Mouse (Mus musculus): ENCODE measurements around the gene Ccdc188. TPM values are rescaled to one million over a fixed set of nuclear protein-coding genes. Genes with fewer than 3 reads are reported as not detected.
"Not testable (repeated sequence)": the region's sequence is repeated elsewhere in the genome, so short reads cannot be mapped to it uniquely, and the experiment has no call there.

Ccdc188 gene
- not detected for total RNA-seq (2021)
- long read RNA-seq, experiment 1, result 0 reads
- long read RNA-seq, experiment 2, result 0 reads

DNA sequence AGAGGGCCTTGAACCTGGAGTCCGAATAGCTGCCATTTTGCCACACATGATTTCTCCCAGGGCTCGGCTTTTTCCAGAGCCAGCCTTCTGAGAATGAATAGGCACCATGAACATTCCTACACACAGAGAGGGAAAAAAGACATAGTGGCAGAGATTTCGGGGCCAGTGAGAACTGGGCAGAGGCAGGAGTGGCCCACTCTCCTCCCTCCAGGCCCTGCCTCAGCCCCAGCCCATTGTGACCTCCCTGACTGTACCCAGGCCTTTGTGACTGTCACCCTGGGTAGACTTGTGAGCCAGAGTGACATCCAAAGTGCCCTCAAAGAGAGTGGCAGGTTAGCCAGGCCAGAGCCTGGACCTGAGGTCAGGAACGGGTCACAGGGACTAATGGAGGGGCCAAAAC is at the start of gene Ccdc188:
Gene Ccdc188, plus strand, starts transcription at position 301 of the 400 bp plus-strand sequence.
- DNase-seq, result no peak

DNA sequence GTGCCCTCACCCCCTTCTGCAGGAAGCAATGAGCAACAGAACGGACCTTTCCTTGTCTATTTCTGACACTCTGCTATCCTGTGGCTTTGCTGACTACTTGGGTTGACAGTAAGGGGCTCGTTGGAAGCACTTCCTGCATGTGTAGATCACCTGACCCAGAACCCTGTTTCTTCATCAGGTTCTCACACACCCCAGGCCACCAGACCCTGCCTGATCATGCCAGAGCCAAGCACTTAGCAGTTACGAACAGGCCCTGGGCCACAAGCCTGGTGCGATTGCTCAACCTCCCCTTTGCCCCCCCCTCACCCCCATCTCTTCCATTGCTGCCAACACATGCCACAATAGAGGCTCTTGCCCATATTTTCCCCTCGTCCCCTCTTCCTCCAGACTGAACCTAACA is 48.5 kb upstream of the Ccdc188 start:
- no peak for DNase-seq

DNA sequence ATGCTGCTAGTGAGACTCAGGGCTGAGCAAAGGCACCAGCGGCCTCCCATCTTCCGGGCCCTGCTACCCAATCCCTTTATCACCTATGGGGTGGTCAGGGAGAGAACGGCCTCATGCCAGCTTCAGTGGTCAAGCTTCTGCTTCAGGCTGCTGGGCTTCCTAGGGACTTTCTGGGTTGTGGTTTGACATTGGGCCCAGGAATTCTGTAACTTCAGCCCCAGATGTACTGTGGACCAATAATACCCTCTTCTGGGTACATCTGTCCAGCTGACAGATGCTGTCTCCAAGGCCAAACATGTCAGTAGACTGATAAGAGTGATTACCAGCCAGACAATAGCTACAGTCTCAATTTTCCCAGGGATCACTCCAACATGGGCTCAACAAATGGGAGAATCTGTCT is 47.9 kb upstream of the Ccdc188 start:
- DNase-seq, result no peak

DNA sequence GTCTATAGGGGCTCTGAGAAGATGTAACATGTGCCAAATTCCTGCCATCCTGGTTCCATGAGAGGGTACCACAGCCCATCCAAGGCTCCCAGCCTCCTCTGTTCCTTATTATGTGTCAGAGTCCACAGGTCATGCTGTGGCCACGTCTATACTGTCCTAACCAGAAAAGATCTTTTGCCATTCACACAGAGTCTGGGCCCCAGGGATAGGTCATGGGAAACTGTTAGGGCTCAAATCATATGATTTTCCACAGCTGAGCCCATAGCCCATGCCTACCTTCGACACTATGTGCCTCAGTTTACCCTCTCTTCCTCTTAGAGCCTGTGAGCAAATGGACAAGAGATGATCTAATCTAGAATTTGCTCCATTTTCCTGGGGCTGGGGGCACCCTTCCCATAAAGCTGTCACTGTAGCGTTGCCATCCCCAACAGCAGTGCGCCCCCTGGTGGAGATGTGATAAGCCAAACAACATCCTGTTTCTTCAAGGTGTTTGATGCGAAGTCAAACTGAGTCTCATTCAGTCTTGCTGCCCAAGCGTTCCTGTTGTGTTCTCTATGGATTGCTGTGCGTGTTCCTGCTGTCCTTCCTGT is 45.3 kb upstream of the Ccdc188 start:
- DNase-seq, result peak; percentile 93

- no peak for DNase-seq
Measured at GRCm38 (mm10) chr16:18173231-18173630, 44.4 kb upstream of the Ccdc188 start.

DNA sequence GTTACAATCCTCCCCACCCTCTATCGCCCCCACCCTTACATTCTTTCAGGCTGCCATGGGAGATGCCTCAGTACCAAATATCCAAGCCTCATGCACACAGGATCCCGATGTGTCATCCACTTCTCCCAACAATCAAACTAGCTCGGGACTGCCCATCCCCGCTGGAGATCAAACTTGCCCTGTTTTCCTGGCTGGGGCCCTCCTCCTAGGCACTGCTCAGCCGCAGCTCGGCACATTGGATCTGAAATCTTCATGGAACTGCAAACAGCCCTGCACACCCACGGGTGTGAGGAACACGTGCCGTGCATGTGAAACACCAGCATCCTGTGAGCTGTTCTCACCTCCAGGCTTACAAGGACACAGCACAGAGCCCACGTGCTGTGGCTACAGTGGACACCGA is 43.9 kb upstream of the Ccdc188 start:
- DNase-seq, result no peak

DNA sequence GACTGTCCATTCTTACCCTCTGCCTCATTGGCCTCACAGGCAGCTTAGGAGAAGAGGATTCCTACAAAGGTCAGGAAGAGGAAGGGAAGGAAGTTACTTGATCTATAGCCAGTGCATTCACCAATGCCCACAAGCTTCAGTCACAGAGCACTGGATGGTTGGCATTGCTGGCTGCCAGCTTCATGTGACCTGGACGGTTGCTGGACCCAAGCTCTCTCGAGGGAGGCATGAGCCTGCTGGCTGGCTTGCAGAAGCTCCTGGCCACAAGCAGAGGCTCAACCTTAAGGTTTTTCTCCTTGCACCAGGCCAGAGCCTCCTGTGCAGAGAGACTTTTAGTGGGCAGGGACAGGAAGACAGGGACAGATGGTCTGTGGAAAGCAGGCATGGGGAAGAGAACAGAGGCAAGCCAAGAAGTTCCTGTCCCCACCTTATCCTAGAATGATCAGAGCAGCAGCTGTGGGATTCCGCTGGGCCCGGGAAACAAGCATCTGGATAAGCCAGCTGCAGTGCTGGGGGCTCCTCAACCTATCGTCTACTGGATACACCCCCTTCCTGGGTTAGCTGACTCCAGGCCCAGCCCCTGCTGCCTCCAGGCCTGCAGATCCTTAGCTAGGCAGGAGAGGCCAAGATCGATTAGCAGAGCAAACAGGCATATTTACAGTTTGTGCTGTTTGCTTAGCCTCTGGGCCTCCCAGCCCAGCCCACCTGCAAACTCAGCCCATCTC is 41.7 kb upstream of the Ccdc188 start:
- no peak for DNase-seq

- no peak for DNase-seq
Measured at GRCm38 (mm10) chr16:18176758-18177157, 40.9 kb upstream of the Ccdc188 start.

- no peak for DNase-seq
Measured at GRCm38 (mm10) chr16:18179591-18179990, 38.1 kb upstream of the Ccdc188 start.

DNA sequence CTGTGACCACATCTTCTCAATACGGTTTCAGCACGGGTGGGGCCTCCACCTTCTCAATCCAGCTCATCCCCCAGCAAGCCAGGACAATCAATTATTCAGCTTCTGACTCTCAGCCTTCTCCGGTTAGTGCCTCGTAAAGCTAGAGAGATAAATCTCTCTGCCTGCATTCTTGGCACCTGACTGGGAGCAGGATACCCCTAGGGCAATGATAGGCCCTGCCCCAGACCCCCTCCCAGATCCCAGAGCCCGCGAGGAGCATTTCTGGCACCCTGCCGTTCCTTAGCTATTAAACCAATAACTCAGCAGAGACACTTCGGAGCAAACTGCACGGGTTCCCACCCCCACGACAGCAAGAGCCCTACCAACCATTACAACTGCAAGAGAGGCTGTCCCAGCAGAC is 36.3 kb upstream of the Ccdc188 start:
- no peak for DNase-seq

DNA sequence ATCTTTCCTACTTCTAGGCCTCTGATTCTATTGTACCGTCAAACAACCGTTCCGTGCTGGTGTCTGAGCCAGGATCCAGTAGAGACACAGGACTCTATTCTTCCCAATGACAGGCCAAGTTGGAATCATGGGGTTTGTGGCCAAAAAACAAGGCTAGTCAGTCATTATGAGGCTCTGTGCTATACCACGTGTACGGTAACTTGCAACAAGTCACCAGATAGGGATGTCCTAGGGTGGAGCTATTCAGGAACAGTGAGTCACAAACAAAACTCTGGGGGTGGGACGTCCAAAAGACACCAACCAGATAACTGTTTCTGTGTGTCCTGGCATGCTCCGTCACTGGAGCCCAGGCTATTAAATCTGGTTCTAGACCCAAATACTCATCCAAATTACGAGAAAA is 34.9 kb upstream of the Ccdc188 start:
- DNase-seq, result no peak

- no peak for DNase-seq
Measured at GRCm38 (mm10) chr16:18185715-18186449, 31.8 kb upstream of the Ccdc188 start.

DNA sequence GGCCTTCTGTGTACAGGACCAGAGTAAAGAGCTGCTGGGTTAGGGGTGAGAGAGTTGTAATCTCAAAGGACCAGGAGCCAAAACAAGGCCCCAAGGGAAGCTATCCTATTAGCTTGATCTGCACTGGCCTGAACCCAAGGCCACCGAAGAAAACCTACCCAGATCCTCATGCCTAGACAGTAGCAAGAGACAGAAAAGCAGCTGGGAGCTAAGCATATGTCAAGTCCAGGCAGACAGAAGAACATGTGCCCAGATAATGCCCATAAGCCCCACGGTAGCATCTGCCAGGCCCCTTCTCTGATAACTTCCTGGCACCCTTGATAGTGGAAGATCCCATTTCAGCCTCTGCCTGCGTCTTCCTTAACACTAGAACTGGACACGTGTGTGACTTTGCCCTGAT is 30.9 kb upstream of the Ccdc188 start:
- no peak for DNase-seq

DNA sequence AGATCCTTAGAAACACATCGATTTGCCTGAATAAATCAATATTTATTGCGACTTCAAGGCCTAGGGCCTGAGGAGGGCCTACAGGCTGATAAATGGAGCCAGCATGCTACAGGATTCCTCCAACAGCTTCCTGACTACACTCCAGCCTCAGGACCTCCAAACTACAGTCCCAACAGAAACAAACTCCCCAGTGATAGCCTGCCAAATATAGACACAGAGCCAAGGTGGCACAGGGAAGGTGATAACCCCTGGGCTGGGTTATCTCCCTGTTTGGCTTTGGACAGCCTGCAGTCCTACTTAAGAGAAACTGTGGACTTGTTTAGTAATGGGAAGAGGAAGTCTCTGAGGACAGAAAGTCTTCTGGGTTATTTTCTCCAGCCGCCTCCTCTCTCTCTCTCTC is 30.5 kb upstream of the Ccdc188 start:
- DNase-seq, result no peak

GRCm38 (mm10) chr16:18191006-18191405 is 26.7 kb upstream of the Ccdc188 start:
- no peak for DNase-seq

DNA sequence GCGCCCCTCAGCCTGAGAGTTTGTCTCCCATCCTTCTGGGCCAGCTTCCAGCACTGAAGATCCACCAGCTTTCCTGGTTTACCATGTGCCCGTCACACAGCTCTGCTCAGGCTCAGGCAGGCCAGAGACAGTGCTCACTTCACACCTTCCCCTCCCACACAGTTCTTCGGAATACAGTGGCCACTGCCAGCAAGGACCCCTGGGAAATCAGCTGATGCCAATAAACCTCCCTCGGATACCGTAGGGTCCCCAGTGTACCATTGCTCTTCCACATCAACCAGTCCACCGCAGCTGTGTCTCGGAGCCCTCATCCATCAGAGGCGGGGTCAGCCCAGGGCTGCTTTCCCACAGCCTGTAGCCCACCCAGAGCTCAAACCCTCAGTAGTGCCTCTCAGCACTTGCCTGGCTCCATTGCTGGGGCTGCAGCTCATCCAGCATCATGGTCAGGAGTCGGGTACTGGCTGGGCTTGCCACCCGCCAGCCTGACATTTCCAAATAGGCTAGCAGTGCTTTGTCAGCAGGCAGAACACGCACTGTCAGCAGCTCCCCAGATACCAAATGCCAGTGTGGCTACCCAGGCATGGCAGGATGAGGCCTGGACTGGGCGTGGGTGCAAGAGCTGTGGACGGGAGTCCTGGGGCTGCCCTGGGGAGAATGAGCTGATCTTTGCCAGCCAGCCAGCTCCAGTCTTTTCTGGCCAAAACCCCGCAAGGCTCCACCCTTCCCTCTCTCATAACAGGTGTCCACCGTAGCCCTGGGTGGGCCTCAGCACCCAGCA is 23.3 kb upstream of the Ccdc188 start:
- peak; percentile 25 for DNase-seq

GRCm38 (mm10) chr16:18195068-18195467 is 22.6 kb upstream of the Ccdc188 start:
- no peak for DNase-seq

DNA sequence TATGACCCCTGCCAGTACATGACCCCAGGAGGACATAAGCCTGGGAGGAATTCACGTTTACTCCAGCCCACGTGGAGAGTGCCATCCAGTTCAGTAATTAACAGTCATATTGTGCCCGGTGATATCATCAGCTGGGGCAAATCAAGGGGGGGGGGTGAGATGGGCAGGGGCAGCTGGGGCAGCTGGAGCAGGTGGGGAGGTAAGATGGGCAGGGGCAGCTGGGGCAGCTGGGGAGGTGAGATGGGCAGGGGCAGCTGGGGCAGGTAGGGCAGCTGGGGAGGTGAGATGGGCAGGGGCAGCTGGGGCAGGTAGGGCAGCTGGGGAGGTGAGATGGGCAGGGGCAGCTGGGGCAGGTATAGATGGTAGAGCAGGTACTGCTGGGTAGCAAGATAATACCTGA is 22.1 kb upstream of the Ccdc188 start:
- not testable (repeated sequence) for DNase-seq

DNA sequence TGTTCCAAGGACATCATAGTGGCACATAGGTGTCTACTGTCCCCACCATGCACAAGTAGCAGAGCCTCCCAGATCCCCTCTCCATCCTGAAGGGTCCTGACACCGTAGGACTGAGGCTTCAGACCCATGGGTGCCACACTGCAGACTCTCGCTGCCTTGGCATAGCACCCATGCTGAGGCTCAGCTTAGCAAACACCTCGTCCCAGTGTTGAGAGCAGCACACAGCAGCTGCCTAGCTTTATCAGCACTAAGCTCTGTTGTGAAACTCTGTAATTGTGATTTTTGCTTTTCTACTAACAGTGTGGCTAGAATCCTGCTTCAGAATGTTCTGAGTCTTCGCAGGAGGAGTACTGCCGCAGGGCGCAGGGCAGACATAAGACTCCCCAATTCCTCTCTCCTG is 19.8 kb upstream of the Ccdc188 start:
- DNase-seq, result no peak

DNA sequence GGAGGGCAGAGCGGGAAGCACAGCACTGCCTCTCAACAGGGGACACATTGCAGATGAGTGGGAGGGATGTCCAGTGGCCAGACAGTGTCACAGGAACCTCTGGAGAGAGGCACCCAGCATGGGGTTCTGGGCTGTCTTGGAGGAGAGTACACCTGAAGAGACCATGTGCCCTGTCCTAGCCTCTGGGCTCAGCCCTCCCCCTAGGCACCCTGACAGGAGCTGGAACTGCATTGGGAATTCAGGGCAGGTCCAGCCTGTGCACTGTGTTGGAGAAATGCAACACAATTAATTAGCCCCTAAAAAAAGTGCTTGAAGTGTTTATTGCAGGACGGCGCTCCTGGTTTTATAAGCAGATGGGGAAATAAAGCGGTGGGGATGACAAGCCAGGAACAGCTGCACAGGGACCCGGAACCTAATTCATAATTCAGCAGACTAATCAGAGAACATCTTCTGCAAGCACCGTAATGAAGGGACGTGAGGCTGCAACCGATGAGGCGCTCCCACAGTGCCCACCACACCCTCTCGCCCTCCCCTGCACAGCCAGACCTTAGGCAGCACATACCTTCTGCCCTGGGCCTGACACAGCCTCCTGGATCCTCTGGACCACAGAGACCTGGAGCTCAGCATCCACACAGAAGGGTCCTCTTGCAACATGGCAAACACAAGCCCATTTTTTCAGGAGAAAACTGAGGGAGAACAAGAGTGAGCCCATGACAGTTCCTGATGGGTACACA is 19.1 kb upstream of the Ccdc188 start:
- DNase-seq, result no peak

DNA sequence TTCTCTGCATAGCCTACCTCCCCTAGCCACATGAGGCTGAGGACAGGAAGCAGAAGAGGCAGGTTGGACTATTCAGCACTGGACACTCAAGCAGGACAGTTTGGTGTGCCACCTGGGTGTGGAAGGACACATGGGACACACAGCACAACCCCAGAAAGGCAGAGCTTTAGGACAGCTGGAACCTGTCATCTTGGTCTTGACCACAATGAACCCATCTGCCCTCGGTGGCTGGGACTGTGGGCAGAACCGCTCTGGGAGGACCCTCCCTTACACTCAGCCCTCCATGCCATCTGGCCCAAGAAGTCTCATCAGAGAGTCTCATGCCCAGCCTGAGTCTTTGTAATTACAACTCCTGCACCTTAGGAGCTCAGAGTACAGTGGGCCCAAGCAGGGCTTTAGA is 17.6 kb upstream of the Ccdc188 start:
- DNase-seq, result no peak

DNA sequence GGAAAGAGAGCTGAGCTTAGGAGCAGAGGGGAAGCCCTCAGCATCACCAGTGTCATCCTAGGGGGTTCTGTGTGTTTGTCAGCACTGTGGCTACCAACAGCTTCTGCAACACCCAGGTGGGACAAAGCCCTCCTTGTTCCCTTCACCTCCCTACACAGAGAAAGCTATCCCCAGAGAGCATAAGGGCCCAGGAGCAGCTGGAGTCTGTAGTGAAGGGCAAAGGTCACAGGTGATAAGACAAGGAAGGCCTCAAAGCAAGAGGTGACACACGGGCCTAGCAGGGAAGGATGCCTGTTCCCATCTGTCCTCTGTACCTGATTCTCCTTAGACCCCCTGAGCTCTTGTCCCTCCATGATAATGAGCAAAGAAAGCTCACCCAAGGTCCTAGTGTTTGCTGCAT is 16.1 kb upstream of the Ccdc188 start:
- no peak for DNase-seq
